Mouse (Mus musculus) left cerebral cortex, postnatal 10 days (tissue): ENCODE measurements at regions not wholly inside any gene's neighbourhood (a gene's known extent, or its start where the extent isn't known, plus 50 kb on each side); places are given as distances from the start of the nearest gene placed in this dataset.

Experiments
- DNase-seq, 2 experiments: peaks; one replicate each; pipeline ENCODE4 v3.0.0; 2021 to 2022; ENCODE audit warnings: low spot score in 2 of 2, mixed read lengths in 1 of 2; ENCODE audit errors: extremely low spot score in 1 of 2
- intact Hi-C: fragments of 180-260 bp; cut with DNase I; formaldehyde crosslinking; loops from one replicate; pipeline ENCODE4 v1.15.1; 2025

DNA sequence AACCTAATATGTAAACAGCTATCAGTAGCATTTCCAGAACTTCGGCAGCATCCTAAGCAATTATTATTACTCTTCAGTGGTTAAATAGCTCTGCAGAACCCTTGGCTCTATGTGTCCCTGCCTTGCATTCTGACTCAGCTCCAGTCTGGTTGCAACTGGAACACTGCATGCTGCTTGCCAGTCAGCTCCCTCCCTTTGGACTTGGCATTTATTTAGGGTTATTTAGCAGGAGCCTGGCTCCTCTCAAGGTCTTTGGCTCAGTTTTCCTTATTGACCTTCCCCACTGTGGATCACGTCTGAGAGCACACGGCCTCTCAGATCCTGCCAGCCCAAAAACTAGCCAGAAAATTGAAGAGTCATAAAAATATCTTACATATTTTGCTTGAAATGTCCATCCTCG is 217.4 kb downstream of the Speer2 start:
- no peak for DNase-seq
- intact Hi-C loops = no loop called here

GRCm38 (mm10) chr16:69607736-69608135 is 255.8 kb downstream of the Speer2 start:
- intact Hi-C loops = no loop called here
- no peak for DNase-seq

- intact Hi-C loops = no loop called here
- no peak for DNase-seq
Observed at GRCm38 (mm10) chr16:69600978-69601377, 262.6 kb downstream of the Speer2 start.

GRCm38 (mm10) chr16:69577205-69577604 is 286.3 kb downstream of the Speer2 start:
- DNase-seq = peak in 1 of 2 experiments; percentile 12
- intact Hi-C loops = no loop called here

- DNase-seq = no peak
- intact Hi-C loops = no loop called here
Observed at GRCm38 (mm10) chr16:69568189-69568588, 295.4 kb downstream of the Speer2 start.

DNA sequence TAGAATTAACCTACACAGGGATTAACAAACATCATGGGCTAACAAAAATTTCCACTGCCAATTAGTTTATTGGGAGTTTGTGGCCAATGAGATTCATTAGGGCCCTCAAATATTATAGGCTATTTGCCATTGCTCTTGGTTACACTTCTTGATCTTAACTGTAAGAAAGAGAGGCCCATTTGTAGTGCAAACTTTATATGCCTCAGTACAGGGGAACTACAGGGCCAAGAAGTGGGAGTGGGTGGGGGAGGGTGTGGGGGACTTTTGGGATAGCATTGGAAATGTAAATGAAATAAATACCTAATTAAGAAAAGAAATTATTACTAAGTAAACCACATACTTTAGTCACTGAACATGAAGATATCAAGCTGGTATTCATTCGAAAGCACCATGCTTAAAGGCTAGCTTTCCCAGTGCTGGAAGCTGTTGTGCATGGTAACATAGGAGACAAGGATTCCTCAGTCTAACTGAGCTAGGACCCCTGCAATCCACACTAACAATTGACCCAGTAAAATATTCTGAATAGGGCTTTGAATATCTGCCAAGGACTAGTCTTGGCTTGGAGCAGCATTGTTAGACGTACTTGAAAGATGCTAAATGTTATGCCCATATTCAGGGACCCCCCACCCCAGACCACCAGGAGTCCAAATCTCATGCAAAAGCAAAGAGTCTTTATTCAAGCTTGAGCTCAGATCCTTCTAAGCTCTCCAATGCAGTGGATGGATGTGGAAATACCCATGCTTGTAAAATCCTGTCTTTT is 295.9 kb downstream of the Speer2 start:
- intact Hi-C loops = no loop called here
- DNase-seq = no peak
